Mouse (Mus musculus): ENCODE measurements around the gene Rit1. TPM values are rescaled to one million over a fixed set of nuclear protein-coding genes. Genes with fewer than 3 reads are reported as not detected.
"Not testable (repeated sequence)": the region's sequence is repeated elsewhere in the genome, so short reads cannot be mapped to it uniquely, and the experiment has no call there.

Gene Rit1
- polyA plus RNA-seq, 1 experiment from 2014 or later = 50.3 TPM

DNA sequence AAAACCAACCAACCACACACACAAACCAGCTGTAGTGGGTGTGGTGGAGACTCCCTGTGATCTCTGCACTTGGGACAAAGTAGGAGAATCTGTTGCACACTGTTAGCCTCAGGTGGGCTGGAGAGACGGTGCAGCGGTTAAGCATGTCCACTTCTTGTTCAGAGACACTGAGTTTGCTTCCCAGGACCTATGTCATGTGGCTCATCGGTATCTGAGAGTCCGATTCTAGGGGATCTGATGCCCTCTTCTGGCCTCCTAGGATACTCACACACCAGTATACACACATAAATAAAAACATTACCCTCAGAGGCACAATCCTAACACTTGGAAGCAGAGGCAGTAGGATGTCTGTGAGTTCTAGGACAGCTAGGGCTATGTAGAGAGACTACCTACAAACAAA, 37.6 kb downstream of the Rit1 start:
- Histone ChIP-seq H3K27ac (ENCODE audit: low read depth, low read length) (no peak overlapping the region), H3K4me1 (ENCODE audit: control insufficient read depth, insufficient read depth, low read length) (peaks cover 28% of the 10 kb centered on the region), H3K4me2 (ENCODE audit: low read depth) (no peak overlapping the region), H3K27me3 (ENCODE audit: control insufficient read depth, insufficient read depth, low read length) (no peaks in the 10 kb centered on the region), H3K4me3 (ENCODE audit: low read depth, low read length) (no peak overlapping the region), H3K9ac (ENCODE audit: low read length) (no peak overlapping the region), H3K36me3 (ENCODE audit: control insufficient read depth, insufficient read depth, low read length) (peaks cover 10% of the 10 kb centered on the region), H3K9me3 (ENCODE audit: control insufficient read depth, low read length) (0 out of 2 replicates have a peak, but pooled peaks cover under 1% of the 10 kb centered on the region)
- 76% methylated on average over 4 of the region's 4 CpGs for WGBS
- ATAC-seq (ENCODE audit: insufficient read depth, low FRiP score, low TSS enrichment) = no peak
- no peak for DNase-seq (ENCODE audit: low spot score)

DNA sequence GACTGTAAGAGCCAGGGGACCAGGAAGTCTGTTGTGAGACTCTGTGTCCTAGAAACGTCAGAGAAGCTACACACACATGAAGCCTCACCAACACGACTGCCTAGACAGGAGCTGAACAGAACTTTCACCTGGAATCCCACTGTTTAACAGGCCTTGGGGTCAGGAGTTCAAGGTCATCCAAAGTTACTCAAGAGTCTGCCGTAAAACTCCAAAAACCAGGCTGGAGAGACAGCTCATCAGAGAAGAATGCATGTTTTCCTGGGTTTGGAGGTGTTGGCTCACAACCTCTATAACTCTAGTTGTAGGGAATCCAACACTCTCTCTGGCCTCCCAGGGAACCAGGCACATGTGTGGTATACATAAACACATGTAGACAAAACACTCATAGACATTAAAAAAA, 38.9 kb downstream of the Rit1 start:
- WGBS = 67% methylated on average over 3 of the region's 3 CpGs
- Histone ChIP-seq H3K4me2 (ENCODE audit: low read depth) (no peak overlapping the region), H3K9ac (ENCODE audit: low read length) (no peak overlapping the region), H3K9me3 (ENCODE audit: control insufficient read depth, low read length) (no peaks in the 10 kb centered on the region), H3K27me3 (ENCODE audit: control insufficient read depth, insufficient read depth, low read length) (no peaks in the 10 kb centered on the region), H3K4me1 (ENCODE audit: control insufficient read depth, insufficient read depth, low read length) (peaks cover 28% of the 10 kb centered on the region), H3K27ac (ENCODE audit: low read depth, low read length) (no peak overlapping the region), H3K4me3 (ENCODE audit: low read depth, low read length) (no peak overlapping the region), H3K36me3 (ENCODE audit: control insufficient read depth, insufficient read depth, low read length) (peaks cover 10% of the 10 kb centered on the region; the same call in 1 of the 2 replicates)
- ATAC-seq (ENCODE audit: insufficient read depth, low FRiP score, low TSS enrichment) = no peak
- no peak for DNase-seq (ENCODE audit: low spot score)

DNA sequence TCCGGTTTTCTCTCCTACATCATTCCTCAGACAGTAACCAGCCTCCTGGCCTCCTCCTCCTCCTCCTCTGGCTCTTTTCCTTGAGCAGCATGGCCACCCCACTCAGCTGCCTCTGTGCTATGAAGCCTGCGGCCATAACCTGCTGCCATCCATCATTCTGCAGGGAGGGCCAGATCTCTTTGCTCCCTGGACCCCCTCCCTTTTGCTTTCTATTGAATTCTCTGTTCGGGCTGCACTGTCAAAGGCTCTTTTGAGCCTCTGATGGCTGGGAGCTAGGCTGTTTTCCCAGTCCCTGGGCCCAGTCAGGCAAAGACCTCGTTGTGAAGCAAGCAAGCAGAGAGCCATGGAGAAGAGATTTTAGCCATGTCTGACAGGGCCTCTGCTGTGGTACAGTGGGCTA, 39.6 kb downstream of the Rit1 start:
- Histone ChIP-seq H3K4me2 (ENCODE audit: low read depth) (no peak overlapping the region), H3K4me1 (ENCODE audit: control insufficient read depth, insufficient read depth, low read length) (peaks cover 28% of the 10 kb centered on the region), H3K9me3 (ENCODE audit: control insufficient read depth, low read length) (no peaks in the 10 kb centered on the region), H3K4me3 (ENCODE audit: low read depth, low read length) (no peak overlapping the region), H3K27me3 (ENCODE audit: control insufficient read depth, insufficient read depth, low read length) (no peaks in the 10 kb centered on the region), H3K36me3 (ENCODE audit: control insufficient read depth, insufficient read depth, low read length) (peaks cover 9% of the 10 kb centered on the region; the same call in 1 of the 2 replicates), H3K9ac (ENCODE audit: low read length) (peak overlapping the region; percentile 24; the same call in 1 of the 2 replicates), H3K27ac (ENCODE audit: low read depth, low read length) (peak overlapping the region; percentile 71)
- DNase-seq (ENCODE audit: low spot score) (peak; percentile 64), ATAC-seq (ENCODE audit: insufficient read depth, low FRiP score, low TSS enrichment) (peak; percentile 74)
- WGBS = 23% methylated on average over 4 of the region's 4 CpGs

DNA sequence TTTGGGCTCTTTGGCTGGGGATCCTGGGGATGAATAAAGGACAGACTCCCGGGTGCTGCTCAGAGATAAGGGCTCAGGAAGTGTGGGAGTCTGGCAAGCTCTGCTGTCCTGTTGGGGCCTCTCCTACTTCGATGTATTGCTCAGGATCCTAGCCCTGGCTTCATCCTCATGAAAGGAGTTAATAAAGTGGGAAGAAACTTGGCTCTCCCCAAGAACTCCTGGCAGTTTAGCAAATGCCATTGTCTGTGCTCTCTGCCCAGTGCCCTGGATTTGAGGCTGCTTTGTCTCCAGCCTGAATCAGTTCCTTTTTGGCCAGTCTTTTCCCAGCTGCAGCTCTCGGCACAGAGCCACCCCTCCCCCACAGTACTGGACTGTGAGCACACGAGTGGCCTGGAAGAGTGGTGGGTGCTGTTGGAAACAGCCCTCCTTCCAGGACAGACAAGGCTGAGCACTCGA, 41.4 kb downstream of the Rit1 start:
- Histone ChIP-seq H3K36me3 (ENCODE audit: control insufficient read depth, insufficient read depth, low read length) (peaks cover 11% of the 10 kb centered on the region), H3K4me1 (ENCODE audit: control insufficient read depth, insufficient read depth, low read length) (peaks cover 28% of the 10 kb centered on the region), H3K27ac (ENCODE audit: low read depth, low read length) (peak overlapping the region; percentile 89), H3K4me3 (ENCODE audit: low read depth, low read length) (no peak overlapping the region), H3K9ac (ENCODE audit: low read length) (peak overlapping the region; percentile 53), H3K4me2 (ENCODE audit: low read depth) (peak overlapping the region; percentile 24), H3K9me3 (ENCODE audit: control insufficient read depth, low read length) (no peaks in the 10 kb centered on the region), H3K27me3 (ENCODE audit: control insufficient read depth, insufficient read depth, low read length) (no peaks in the 10 kb centered on the region)
- DNase-seq (ENCODE audit: low spot score) (peak; percentile 77), ATAC-seq (ENCODE audit: insufficient read depth, low FRiP score, low TSS enrichment) (peak; percentile 83)
- 18% methylated on average over 5 of the region's 5 CpGs for WGBS

DNA sequence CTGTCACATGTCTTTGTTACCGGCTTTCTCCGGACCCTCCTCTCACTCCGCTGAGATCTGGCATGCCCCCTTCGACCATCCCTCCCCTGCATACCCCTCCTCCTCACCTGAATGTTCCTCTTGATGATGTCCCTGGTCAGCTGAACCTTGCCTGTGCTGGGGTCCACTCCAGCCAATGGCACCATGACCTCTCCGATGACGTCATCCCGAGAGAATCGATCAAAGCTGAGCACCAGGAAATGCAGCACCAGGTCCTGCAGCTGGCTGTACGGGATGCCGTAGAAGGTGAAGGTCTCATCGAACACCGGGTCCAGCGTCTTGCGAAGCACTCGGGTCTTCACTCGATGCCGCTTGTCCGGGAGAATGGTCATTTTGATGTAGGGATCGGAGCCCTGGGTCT, 45.0 kb downstream of the Rit1 start:
- Histone ChIP-seq H3K4me1 (ENCODE audit: control insufficient read depth, insufficient read depth, low read length) (peaks cover 17% of the 10 kb centered on the region), H3K27ac (ENCODE audit: low read depth, low read length) (no peak overlapping the region), H3K9ac (ENCODE audit: low read length) (no peak overlapping the region), H3K9me3 (ENCODE audit: control insufficient read depth, low read length) (no peaks in the 10 kb centered on the region), H3K27me3 (ENCODE audit: control insufficient read depth, insufficient read depth, low read length) (no peaks in the 10 kb centered on the region), H3K4me3 (ENCODE audit: low read depth, low read length) (no peak overlapping the region), H3K36me3 (ENCODE audit: control insufficient read depth, insufficient read depth, low read length) (peaks cover 11% of the 10 kb centered on the region; the same call in 1 of the 2 replicates), H3K4me2 (ENCODE audit: low read depth) (no peak overlapping the region)
- 94% methylated on average over 19 of the region's 19 CpGs for WGBS
- no peak for ATAC-seq (ENCODE audit: insufficient read depth, low FRiP score, low TSS enrichment)
- DNase-seq (ENCODE audit: low spot score) = no peak

DNA sequence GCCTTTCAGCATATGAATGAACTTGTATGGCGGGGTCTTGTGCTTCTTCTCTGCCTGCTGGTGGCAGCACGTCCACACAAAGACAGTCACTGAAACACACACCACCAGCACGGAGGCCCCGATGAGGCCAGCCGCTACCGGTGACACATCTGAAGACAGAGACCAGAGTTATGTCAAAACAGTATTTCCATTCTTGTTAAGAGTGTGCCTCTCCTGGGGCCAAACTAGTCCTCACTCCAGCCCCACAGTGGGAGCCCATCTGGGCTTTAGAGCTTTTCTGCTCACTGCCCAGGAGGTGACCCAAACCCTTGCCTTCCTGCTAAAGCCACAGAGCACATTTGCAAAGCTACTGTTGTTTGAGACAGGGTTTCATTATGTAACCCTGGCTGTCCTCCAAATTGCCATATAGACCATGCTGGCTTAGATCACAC, 45.8 kb downstream of the Rit1 start:
- no peaks in the 10 kb centered on the region for H3K27me3 ChIP-seq (ENCODE audit: control insufficient read depth, insufficient read depth, low read length)
- H3K4me3 ChIP-seq (ENCODE audit: low read depth, low read length) = no peak overlapping the region
- no peak overlapping the region for H3K27ac ChIP-seq (ENCODE audit: low read depth, low read length)
- H3K9ac ChIP-seq (ENCODE audit: low read length) = no peak overlapping the region
- H3K9me3 ChIP-seq (ENCODE audit: control insufficient read depth, low read length) = no peaks in the 10 kb centered on the region
- H3K36me3 ChIP-seq (ENCODE audit: control insufficient read depth, insufficient read depth, low read length) = peaks cover 11% of the 10 kb centered on the region; the same call in 1 of the 2 replicates
- H3K4me1 ChIP-seq (ENCODE audit: control insufficient read depth, insufficient read depth, low read length) = peaks cover 12% of the 10 kb centered on the region
- ATAC-seq (ENCODE audit: insufficient read depth, low FRiP score, low TSS enrichment) = no peak
- DNase-seq (ENCODE audit: low spot score) = no peak
- H3K4me2 ChIP-seq (ENCODE audit: low read depth) = no peak overlapping the region
- 74% methylated on average over 6 of the region's 6 CpGs for WGBS

DNA sequence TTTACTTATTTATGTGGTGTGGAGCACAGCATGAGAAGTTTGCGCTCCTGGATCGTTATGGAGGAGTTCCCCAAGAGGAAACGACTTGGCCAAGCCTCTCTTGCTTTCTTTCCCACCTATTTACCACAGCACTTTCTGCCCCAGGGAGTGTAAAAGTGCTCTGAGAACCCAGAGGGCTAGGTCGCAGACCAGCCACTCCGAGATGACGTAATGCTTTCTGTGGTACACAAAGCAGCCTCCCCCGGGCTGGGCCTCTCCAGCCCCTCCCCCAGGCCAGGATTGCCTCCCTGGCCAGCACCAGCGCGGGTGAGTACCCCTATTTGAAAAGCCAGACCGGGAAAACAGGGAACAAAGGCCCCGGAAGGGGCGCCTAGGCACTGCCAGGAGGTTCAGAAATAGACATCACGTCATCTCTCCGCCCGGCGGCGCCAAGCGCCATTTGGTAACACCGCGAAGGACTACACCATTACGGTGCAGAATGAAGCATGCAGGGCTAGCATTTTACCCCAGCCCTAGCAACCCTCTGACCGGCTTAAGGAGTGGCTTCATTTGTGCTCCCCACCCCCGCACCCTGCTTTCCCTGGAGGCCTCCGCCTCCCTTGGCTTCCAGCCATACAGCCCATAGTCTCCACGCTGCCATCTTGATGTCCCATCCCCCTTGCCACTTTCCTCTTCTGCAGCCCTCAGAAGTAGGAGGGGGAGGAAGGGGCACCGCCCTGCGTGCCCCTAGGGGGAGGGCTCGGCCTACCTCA, 54.7 kb downstream of the Rit1 start:
- peak; percentile 69 for DNase-seq (ENCODE audit: low spot score)
- Histone ChIP-seq H3K27ac (ENCODE audit: low read depth, low read length) (peak overlapping the region; percentile 84), H3K4me3 (ENCODE audit: low read depth, low read length) (peak overlapping the region; percentile 43), H3K4me2 (ENCODE audit: low read depth) (peak overlapping the region; percentile 40), H3K9ac (ENCODE audit: low read length) (peak overlapping the region; percentile 69)
- peak; percentile 80 for ATAC-seq (ENCODE audit: insufficient read depth, low FRiP score, low TSS enrichment)
- not testable (repeated sequence) for H3K27me3 ChIP-seq (ENCODE audit: control insufficient read depth, insufficient read depth, low read length); H3K4me1 ChIP-seq (ENCODE audit: control insufficient read depth, insufficient read depth, low read length); H3K9me3 ChIP-seq (ENCODE audit: control insufficient read depth, low read length); H3K36me3 ChIP-seq (ENCODE audit: control insufficient read depth, insufficient read depth, low read length)
- 1% methylated on average over 17 of the region's 28 CpGs for WGBS

DNA sequence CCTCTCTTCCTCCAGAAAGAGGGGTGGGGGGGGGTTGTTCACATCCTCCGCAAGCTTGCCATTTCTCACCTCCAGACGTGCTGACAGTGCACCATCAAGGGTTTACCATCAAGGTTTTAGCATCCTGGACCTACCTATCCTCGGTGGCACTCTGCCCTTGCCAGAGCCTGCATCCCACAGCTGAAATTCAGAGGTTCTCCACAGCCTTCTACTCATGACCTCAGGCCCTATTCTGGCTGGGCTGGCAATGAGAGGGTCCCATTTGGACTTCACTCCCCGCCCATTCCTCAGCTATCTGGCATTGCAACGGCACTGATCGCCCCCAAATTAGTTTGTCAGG, 55.3 kb downstream of the Rit1 start:
- peak overlapping the region; percentile 69 for H3K9ac ChIP-seq (ENCODE audit: low read length)
- not testable (repeated sequence) for H3K9me3 ChIP-seq (ENCODE audit: control insufficient read depth, low read length); DNase-seq (ENCODE audit: low spot score); ATAC-seq (ENCODE audit: insufficient read depth, low FRiP score, low TSS enrichment); H3K4me1 ChIP-seq (ENCODE audit: control insufficient read depth, insufficient read depth, low read length); H3K36me3 ChIP-seq (ENCODE audit: control insufficient read depth, insufficient read depth, low read length); H3K27me3 ChIP-seq (ENCODE audit: control insufficient read depth, insufficient read depth, low read length)
- 5% methylated on average over 3 of the region's 6 CpGs for WGBS
- H3K4me2 ChIP-seq (ENCODE audit: low read depth) = peak overlapping the region; percentile 40
- H3K27ac ChIP-seq (ENCODE audit: low read depth, low read length) = peak overlapping the region; percentile 84
- H3K4me3 ChIP-seq (ENCODE audit: low read depth, low read length) = peak overlapping the region; percentile 43

DNA sequence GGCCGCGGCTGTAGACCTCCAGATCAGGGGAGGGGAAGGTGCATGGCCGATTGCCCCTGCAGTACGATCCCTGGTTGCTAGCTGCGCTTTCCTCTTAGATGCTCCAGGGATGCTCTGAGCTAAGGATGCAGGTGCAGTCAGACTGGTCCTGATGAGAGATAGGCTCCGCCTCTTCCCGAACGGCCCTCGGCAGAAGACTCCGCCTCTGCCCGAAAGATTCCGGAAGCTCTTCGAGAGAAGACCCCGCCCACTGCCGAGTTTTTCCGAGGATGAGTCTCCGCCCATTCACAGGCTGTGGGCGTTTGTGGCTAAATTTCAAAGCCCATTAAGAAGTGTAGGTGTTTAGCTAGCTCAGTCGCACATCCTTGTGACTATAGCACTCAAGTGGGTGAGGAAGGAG, 55.8 kb downstream of the Rit1 start:
- not testable (repeated sequence) for H3K27me3 ChIP-seq (ENCODE audit: control insufficient read depth, insufficient read depth, low read length); H3K27ac ChIP-seq (ENCODE audit: low read depth, low read length); H3K4me1 ChIP-seq (ENCODE audit: control insufficient read depth, insufficient read depth, low read length); H3K9ac ChIP-seq (ENCODE audit: low read length); H3K36me3 ChIP-seq (ENCODE audit: control insufficient read depth, insufficient read depth, low read length); H3K4me2 ChIP-seq (ENCODE audit: low read depth); H3K9me3 ChIP-seq (ENCODE audit: control insufficient read depth, low read length)
- peak; percentile 82 for DNase-seq (ENCODE audit: low spot score)
- peak overlapping the region; percentile 43; the same call in 1 of the 2 replicates for H3K4me3 ChIP-seq (ENCODE audit: low read depth, low read length)
- WGBS = under 1% methylated on average over 18 of the region's 19 CpGs
- ATAC-seq (ENCODE audit: insufficient read depth, low FRiP score, low TSS enrichment) = peak; percentile 78

Measured in neural tube, embryonic 11.5 days (tissue).